Mouse (Mus musculus) stomach, postnatal 0 days (tissue): ENCODE measurements at regions not wholly inside any gene's neighbourhood (a gene's known extent, or its start where the extent isn't known, plus 50 kb on each side); places are given as distances from the start of the nearest gene placed in this dataset.

Source experiments
- CTCF ChIP-seq: IDR thresholded peaks from 2 replicates; pipeline ENCODE4 v1.5.1; 2016; ENCODE audit warnings: antibody characterized with exemption, low read depth, mild to moderate bottlenecking, moderate library complexity
- EP300 ChIP-seq: optimal IDR thresholded peaks from 2 replicates; pipeline ENCODE3; 2016; ENCODE audit warnings: antibody characterized with exemption

- no peak for TF ChIP-seq CTCF
- no peak for TF ChIP-seq EP300
Measured at GRCm38 (mm10) chr2:10937405-10937804, 234.5 kb upstream of the Prkcq start.
